Mouse (Mus musculus): Measurements from ENCODE around the gene Cyp2d10.
"Not testable (repeated sequence)": the region's sequence is repeated elsewhere in the genome, so short reads cannot be mapped to it uniquely, and the experiment has no call there.

Cyp2d10 gene

GRCm38 (mm10) chr15:82401516-82401915, 5.5 kb downstream of the Cyp2d10 start:
- DNase-seq (ENCODE audit: low read depth, low spot score), result no peak

- DNase-seq (ENCODE audit: low read depth, low spot score), result not testable (repeated sequence)
These were observed 11.0 kb downstream of the Cyp2d10 start for GRCm38 (mm10) chr15:82395955-82396354.

- DNase-seq (ENCODE audit: low read depth, low spot score), result not testable (repeated sequence)
These were observed 13.1 kb downstream of the Cyp2d10 start, which contains the start of gene Cyp2d11 for GRCm38 (mm10) chr15:82393922-82394321. Gene Cyp2d11, minus strand, starts transcription at chr15:82394022.

- not testable (repeated sequence) for DNase-seq (ENCODE audit: low read depth, low spot score)
These were observed 17.1 kb downstream of the Cyp2d10 start for GRCm38 (mm10) chr15:82389916-82390315.

- no peak for DNase-seq (ENCODE audit: low read depth, low spot score)
These were observed 21.3 kb downstream of the Cyp2d10 start for GRCm38 (mm10) chr15:82385729-82386128.

- no peak for DNase-seq (ENCODE audit: low read depth, low spot score)
These were observed 24.6 kb downstream of the Cyp2d10 start for GRCm38 (mm10) chr15:82382441-82382840.

- DNase-seq (ENCODE audit: low read depth, low spot score), result no peak
These were observed 26.3 kb downstream of the Cyp2d10 start for GRCm38 (mm10) chr15:82380714-82381062.

GRCm38 (mm10) chr15:82379871-82380713, 26.9 kb downstream of the Cyp2d10 start, which contains the start of gene Cyp2d22:
Gene Cyp2d22, minus strand, starts transcription at chr15:82380260.
- peak; percentile 55 for DNase-seq (ENCODE audit: low read depth, low spot score)

- DNase-seq (ENCODE audit: low read depth, low spot score), result no peak
These were observed 27.5 kb downstream of the Cyp2d10 start for GRCm38 (mm10) chr15:82379511-82379870.

- DNase-seq (ENCODE audit: low read depth, low spot score), result no peak
These were observed 28.5 kb downstream of the Cyp2d10 start for GRCm38 (mm10) chr15:82378261-82379180.

- no peak for DNase-seq (ENCODE audit: low read depth, low spot score)
These were observed 29.3 kb downstream of the Cyp2d10 start for GRCm38 (mm10) chr15:82377701-82378100.

- DNase-seq (ENCODE audit: low read depth, low spot score), result no peak
These were observed 30.4 kb downstream of the Cyp2d10 start for GRCm38 (mm10) chr15:82376393-82377138.

GRCm38 (mm10) chr15:82375855-82376254, 31.1 kb downstream of the Cyp2d10 start:
- DNase-seq (ENCODE audit: low read depth, low spot score), result no peak

GRCm38 (mm10) chr15:82374437-82374836, 32.6 kb downstream of the Cyp2d10 start:
- no peak for DNase-seq (ENCODE audit: low read depth, low spot score)

- no peak for DNase-seq (ENCODE audit: low read depth, low spot score)
These were observed 34.0 kb downstream of the Cyp2d10 start for GRCm38 (mm10) chr15:82372991-82373390.

- no peak for DNase-seq (ENCODE audit: low read depth, low spot score)
These were observed 34.5 kb downstream of the Cyp2d10 start for GRCm38 (mm10) chr15:82372446-82372845.

- no peak for DNase-seq (ENCODE audit: low read depth, low spot score)
These were observed 38.1 kb downstream of the Cyp2d10 start for GRCm38 (mm10) chr15:82368851-82369250.

GRCm38 (mm10) chr15:82368146-82368545, 38.8 kb downstream of the Cyp2d10 start:
- DNase-seq (ENCODE audit: low read depth, low spot score), result no peak

GRCm38 (mm10) chr15:82364561-82364960, 42.4 kb downstream of the Cyp2d10 start:
- DNase-seq (ENCODE audit: low read depth, low spot score), result not testable (repeated sequence)

GRCm38 (mm10) chr15:82363801-82364200, 43.2 kb downstream of the Cyp2d10 start:
- not testable (repeated sequence) for DNase-seq (ENCODE audit: low read depth, low spot score)

- no peak for DNase-seq (ENCODE audit: low read depth, low spot score)
These were observed 44.8 kb downstream of the Cyp2d10 start for GRCm38 (mm10) chr15:82362234-82362633.
